Mouse (Mus musculus): Measurements from ENCODE around the gene Tmigd1. TPM values are rescaled to one million over a fixed set of nuclear protein-coding genes. Genes with fewer than 3 reads are reported as not detected.

Tmigd1 gene
- total RNA-seq (2021): 1.1 TPM in 1 of 2 replicates, not detected in the other
- long read RNA-seq: 0 reads

DNA sequence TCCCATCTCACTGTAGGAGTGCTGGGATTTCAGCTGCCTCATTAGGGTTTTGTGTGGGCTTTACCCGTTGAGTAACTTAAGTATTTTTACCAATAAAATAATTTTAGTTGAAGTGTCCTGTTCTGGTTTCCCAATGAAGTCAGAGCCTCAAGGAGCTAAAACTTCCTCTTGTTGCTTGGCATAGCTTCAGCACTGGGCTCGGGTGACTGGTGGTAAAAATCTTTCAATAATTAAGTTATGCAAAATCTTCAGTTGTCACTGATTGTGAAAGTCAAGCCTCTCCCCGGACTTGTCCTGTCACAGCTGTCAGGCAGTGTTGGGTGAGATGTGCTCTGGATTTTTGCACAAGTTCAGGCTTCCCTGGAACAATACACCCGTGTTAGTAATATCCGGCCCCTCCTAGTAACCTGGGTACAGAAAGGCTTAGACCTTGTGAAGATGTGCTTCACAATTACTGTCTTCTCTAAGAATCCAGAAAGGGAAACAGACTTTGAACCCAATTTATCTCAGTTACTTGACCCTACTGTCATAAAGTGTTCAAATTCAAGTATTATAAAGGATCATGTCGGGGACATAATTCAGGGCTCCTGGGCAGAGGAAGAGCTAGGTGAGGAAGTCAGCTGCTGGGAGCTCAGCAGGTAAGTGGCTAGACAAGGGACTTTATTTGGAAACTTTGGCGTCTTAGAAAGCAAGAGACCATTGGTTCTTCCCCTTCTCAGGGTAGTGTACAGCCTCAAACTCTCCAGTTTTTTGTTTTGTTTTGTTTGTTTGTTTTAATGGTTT lies at the start of gene Tmigd1:
Gene Tmigd1, plus strand, starts transcription at position 581 of the 783 bp plus-strand sequence.
- no peak for DNase-seq

GRCm38 (mm10) chr11:76854475-76855341 lies 47.3 kb upstream of the Tmigd1 start:
- no peak for DNase-seq

DNA sequence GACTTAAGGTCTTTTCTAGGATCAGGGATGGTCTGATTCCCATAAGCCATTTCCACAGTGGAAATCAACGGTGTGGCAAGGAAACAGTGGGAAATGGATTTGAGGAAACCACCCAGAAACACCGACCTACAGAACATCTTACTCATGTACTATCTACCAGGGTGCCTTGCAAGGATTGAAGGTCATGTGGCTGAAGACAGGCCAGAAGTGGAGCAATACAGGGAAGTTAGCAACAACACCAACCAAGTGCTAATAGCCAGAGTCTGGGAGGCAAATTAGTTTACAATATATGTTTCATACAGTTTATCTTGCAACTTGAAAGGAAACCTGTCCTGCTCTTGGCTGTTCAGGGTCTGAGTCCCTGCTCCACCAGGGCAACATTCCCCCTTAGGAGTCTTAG lies 45.4 kb upstream of the Tmigd1 start:
- DNase-seq: no peak

DNA sequence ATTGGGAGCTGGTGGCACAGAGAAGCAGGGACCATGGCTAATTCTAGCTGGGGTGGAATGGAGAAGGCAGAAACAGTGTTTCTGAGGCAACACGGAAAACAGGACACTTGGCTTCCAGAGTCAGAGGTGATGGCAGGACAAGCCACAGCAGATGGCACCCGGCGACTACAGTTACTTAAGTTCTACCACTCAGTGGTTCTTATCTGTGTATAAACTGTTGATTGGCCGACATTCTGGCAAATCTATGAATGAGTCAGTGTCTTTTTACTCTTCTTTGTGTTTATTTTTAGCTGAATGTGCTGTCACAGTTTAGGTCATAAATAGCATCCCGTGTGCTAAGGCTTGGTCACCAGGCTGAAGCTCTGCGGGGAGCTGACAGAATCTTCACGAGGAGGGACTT lies 44.8 kb upstream of the Tmigd1 start:
- no peak for DNase-seq

- DNase-seq: no peak
These were observed 43.2 kb upstream of the Tmigd1 start for GRCm38 (mm10) chr11:76858781-76859180.

- DNase-seq: no peak
These were observed 42.7 kb upstream of the Tmigd1 start for GRCm38 (mm10) chr11:76859261-76859660.

DNA sequence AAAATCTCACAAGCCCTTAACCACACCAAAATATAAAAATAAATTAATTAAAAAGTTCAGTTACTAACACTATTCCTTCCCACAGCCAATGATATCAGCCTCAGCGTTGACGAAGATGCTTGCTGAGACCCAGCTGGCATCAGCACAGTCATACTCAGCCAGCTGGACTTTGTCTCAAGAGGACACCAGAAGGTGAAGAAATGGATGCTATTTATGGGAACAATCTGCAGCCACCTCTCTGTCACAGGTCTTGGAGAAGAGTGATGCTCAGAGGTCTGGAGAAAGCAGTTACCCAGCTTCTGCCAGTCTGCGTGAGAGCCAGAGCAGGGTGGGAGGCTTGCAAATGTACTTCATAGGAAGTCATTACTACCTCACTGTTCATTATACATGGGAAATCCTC lies 40.8 kb upstream of the Tmigd1 start:
- no peak for DNase-seq

- DNase-seq: no peak
These were observed 29.3 kb upstream of the Tmigd1 start for GRCm38 (mm10) chr11:76872556-76873234.

DNA sequence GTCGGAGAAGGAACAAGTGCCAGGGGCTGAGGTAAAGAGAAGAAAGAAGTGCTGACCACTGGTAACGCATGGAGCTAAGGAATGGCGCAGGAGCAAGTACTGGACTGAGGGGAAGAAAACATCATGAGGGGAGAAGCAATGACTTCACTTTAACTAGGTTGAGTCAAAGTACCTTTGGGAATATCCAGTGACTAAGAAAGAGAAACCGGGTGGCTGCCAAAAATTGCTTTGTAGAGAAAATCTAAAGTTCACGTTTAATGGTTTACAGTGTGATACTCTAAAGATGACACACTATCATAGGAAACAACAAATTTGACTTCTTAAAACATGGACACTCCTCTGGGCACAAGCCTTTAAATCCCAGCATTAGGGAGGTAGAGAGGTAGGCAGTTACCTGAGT lies 28.1 kb upstream of the Tmigd1 start:
- no peak for DNase-seq

DNA sequence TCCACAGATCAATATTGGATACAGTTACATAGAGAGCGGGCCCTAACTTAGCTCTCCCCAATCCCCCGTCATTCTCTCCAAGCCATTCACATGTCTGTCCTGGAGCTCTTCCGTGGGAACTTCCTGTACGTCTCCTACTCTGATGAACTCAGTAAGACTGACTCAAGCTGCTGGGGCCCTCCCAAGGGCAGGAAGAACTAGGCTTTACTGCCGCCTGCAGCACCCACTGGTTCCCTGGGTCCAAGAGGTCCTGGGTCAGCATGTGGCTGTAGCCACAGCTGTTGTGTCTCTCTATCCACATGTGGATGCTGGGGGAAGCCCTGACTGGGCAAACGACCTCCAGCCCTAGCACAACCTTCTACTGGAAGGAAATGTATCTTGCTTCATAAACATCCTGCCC lies 27.2 kb upstream of the Tmigd1 start:
- no peak for DNase-seq

DNA sequence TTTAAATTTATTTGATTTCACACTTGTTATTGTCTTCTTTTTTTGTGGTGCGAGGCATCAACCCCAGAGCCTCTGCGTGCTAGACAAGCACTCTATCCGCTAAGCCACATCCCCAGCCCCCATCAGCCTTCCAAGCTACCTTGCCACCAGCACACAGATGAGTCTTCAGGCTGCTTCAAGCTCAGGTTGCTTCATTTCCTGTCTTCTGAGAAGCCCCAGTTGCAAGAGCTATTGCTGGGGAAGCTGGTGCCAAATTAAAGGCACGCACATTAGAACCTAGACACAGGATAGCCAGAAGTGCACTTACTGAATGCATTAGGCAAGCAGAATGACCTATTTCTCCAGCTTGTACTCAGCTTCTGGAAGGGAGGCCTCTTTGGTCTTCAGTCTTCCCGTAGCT lies 22.1 kb upstream of the Tmigd1 start:
- DNase-seq: no peak

DNA sequence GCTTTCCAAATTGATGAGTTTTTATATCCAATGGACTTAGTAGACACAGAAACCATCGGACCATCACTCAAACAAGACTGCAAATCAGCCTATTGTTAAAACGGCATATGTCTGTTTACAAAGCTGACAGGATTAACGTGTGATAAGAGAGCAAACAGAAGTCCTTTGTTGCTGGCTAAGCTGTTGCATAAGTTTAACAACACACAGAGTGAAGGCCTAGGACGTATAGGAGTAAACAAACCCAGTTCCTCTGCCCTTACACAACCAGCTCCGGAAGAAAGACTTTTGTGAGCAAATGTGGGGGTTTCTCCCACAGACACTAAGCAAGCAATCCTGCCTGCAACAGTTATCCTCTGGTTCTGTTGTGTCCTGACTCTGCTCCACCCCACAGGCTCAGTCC lies 17.5 kb upstream of the Tmigd1 start:
- no peak for DNase-seq

DNA sequence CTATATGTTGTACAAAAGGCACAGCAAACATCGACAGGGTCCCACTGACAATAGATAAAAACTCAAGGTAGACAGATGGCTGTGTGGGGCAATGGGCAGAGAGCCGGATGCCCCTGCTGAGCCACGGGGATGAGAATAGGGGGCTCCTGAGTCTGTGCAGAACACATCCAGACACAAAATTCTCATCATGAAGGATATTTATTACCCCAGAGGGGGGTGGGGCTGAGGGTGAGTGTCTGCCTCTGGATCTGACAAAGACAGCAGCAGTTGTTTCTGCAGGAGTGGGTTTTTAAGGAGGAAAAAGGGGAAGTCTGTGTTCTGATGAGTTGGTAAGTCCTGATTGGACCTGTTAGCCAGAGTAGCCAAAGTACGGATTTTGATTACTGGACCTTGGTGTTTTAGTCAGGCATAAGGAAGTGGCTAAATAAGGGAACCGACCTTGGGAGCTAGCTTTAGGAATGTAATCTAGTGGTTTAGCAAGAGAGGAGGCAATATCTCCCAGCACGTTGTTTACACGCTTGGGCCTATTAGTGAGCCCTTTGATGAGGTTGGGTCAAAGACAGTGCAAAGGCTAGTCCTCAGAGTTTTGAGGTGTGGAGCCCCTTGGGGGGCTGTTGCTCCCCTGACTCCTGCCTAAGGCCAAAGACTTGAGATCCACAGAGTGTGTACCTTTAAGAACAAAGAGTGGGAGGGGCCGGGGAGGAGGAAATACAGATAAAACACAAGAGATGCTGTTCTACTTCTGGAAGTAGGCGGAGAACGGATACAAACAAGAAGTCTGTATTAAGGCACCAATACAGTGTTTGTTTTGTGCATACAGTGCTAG lies 12.4 kb upstream of the Tmigd1 start:
- no peak for DNase-seq

GRCm38 (mm10) chr11:76891171-76891570 lies 10.8 kb upstream of the Tmigd1 start:
- no peak for DNase-seq

DNA sequence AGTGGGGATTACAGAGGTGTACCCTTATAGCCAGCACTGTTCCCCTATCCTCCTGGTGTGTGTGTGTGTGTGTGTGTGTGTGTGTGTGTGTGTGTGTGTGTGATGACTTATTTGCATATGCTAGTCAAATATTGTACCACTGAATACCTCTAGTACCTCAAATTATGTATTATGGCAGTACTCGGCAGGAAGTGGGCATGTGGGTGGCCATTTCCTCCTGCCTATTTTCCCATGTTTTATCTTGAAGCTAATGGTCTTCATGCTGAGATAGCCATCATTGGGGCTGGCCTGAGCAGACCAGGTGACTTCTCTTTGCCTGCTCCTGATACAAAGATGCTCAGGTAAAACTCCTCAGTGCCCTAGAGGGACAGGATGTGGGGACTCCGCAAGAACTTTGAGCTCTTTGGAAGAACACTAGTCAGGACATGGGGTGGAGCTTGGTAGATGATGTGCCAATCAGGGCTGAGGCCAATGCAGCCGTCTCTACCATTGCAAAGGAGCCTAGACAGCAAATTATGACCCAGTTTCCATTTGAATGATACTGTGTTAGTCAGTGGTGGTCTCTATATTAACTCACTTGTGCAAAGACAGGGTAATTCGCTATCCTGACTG lies 10.1 kb upstream of the Tmigd1 start:
- no peak for DNase-seq

- no peak for DNase-seq
These were observed 9.0 kb upstream of the Tmigd1 start for GRCm38 (mm10) chr11:76892972-76893371.

DNA sequence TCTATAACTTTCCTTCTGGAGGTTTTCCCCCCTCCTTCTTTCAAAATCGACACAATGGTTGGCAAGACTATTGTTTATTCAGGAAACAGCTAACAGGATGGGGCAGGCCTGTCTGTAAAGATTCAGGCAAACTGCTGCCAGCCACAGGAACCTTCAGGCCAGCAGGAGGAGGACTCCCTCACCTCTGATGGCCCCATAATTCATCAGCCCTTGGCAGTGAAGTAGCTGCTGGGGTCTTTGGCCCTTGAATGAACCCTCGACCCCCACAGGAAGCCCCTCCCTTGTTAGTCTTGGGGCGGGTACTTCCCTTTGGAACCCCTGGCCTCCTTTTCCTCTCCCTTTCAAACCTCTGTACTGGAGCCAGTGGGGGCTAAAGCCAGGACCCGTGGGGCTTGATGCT lies 8.4 kb upstream of the Tmigd1 start:
- peak; percentile 25 for DNase-seq

DNA sequence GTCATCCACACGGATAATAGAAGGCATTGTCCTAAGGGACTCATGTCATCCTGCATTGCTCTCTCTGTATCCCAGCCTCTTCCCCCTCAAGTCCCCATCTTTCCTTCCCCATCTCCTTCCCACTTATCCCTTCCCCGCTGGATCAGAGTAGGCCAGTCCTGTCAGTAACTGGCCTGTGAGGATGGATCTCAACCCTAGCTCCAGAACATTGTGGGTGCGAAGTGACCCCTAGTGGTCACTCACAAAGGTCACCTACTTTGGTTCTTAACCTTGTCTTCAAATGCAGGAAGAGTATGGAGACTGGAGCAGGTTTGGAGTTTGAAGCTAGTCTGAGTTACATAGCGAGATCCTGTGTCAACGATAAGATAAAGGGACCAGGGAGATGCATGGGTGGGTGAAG lies 7.7 kb upstream of the Tmigd1 start:
- peak; percentile 56 for DNase-seq

GRCm38 (mm10) chr11:76896360-76896759 lies 5.6 kb upstream of the Tmigd1 start:
- DNase-seq: no peak

GRCm38 (mm10) chr11:76897126-76897525 lies 4.8 kb upstream of the Tmigd1 start:
- DNase-seq: no peak

GRCm38 (mm10) chr11:76897871-76898270 lies 4.1 kb upstream of the Tmigd1 start:
- DNase-seq: no peak

DNA sequence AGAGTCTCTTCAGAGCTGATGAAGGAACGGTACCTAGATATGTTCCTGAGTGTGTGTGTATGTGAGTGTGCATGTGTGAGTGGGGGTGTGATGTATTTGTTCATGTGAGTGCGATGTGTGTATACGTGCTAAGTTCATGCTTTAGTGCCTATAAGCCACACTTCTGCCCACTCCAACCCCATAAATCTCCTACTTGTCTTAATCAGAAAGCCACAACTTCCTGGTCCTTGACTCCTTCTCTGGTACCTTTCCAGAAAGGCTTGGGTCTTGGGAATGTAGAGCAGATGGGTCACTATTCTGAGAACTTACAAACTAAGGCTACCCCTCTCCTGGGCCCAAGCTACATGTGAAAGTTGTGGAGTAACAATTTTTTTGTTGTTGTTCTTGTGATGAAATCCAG lies 3.2 kb upstream of the Tmigd1 start:
- DNase-seq: no peak

All from adrenal gland, postnatal 25 days (tissue).